Mouse (Mus musculus): ENCODE data around the gene Rapgef3. TPM values are rescaled to one million over a fixed set of nuclear protein-coding genes. Genes with fewer than 3 reads are reported as not detected.

Gene Rapgef3
- polyA plus RNA-seq, 1 experiment: 3.7 TPM

GRCm38 (mm10) chr15:97809942-97810341, 42.2 kb upstream of the Rapgef3 start:
- H3K27ac ChIP-seq (ENCODE audit: insufficient read depth, low read depth, low read length): no peak overlapping the region
- no peak overlapping the region for H3K4me3 ChIP-seq (ENCODE audit: insufficient read depth, low read length)
- TF ChIP-seq CTCF (IDR thresholded peaks at IDR 0.05; ENCODE audit: low read depth, low read length): no peak
- TF ChIP-seq POLR2A (IDR thresholded peaks at IDR 0.05; ENCODE audit: borderline replicate concordance, low read depth, low read length): no peak
- H3K4me1 ChIP-seq (ENCODE audit: control insufficient read depth, insufficient read depth, low read length): no peaks in the 10 kb centered on the region

- no peak for TF ChIP-seq POLR2A (IDR thresholded peaks at IDR 0.05; ENCODE audit: borderline replicate concordance, low read depth, low read length)
- no peak for TF ChIP-seq CTCF (IDR thresholded peaks at IDR 0.05; ENCODE audit: low read depth, low read length)
- H3K4me3 ChIP-seq (ENCODE audit: insufficient read depth, low read length): no peak overlapping the region
- no peaks in the 10 kb centered on the region for H3K4me1 ChIP-seq (ENCODE audit: control insufficient read depth, insufficient read depth, low read length)
- no peak overlapping the region for H3K27ac ChIP-seq (ENCODE audit: insufficient read depth, low read depth, low read length)
These were observed 41.4 kb upstream of the Rapgef3 start for GRCm38 (mm10) chr15:97809206-97809605.

GRCm38 (mm10) chr15:97808532-97808931, 40.8 kb upstream of the Rapgef3 start:
- no peak overlapping the region for H3K4me3 ChIP-seq (ENCODE audit: insufficient read depth, low read length)
- H3K27ac ChIP-seq (ENCODE audit: insufficient read depth, low read depth, low read length): no peak overlapping the region
- no peaks in the 10 kb centered on the region for H3K4me1 ChIP-seq (ENCODE audit: control insufficient read depth, insufficient read depth, low read length)
- no peak for TF ChIP-seq CTCF (IDR thresholded peaks at IDR 0.05; ENCODE audit: low read depth, low read length)
- no peak for TF ChIP-seq POLR2A (IDR thresholded peaks at IDR 0.05; ENCODE audit: borderline replicate concordance, low read depth, low read length)

GRCm38 (mm10) chr15:97807867-97808266, 40.1 kb upstream of the Rapgef3 start:
- no peak for TF ChIP-seq POLR2A (IDR thresholded peaks at IDR 0.05; ENCODE audit: borderline replicate concordance, low read depth, low read length)
- TF ChIP-seq CTCF (IDR thresholded peaks at IDR 0.05; ENCODE audit: low read depth, low read length): no peak
- H3K27ac ChIP-seq (ENCODE audit: insufficient read depth, low read depth, low read length): no peak overlapping the region
- no peaks in the 10 kb centered on the region for H3K4me1 ChIP-seq (ENCODE audit: control insufficient read depth, insufficient read depth, low read length)
- no peak overlapping the region for H3K4me3 ChIP-seq (ENCODE audit: insufficient read depth, low read length)

- H3K27ac ChIP-seq (ENCODE audit: insufficient read depth, low read depth, low read length): no peak overlapping the region
- H3K4me3 ChIP-seq (ENCODE audit: insufficient read depth, low read length): no peak overlapping the region
- no peaks in the 10 kb centered on the region for H3K4me1 ChIP-seq (ENCODE audit: control insufficient read depth, insufficient read depth, low read length)
- TF ChIP-seq CTCF (IDR thresholded peaks at IDR 0.05; ENCODE audit: low read depth, low read length) (no peak), POLR2A (IDR thresholded peaks at IDR 0.05; ENCODE audit: borderline replicate concordance, low read depth, low read length) (no peak)
These were observed 34.8 kb upstream of the Rapgef3 start for GRCm38 (mm10) chr15:97802575-97802974.

- Histone ChIP-seq H3K4me3 (ENCODE audit: insufficient read depth, low read length) (no peak overlapping the region), H3K4me1 (ENCODE audit: control insufficient read depth, insufficient read depth, low read length) (no peaks in the 10 kb centered on the region), H3K27ac (ENCODE audit: insufficient read depth, low read depth, low read length) (no peak overlapping the region)
- TF ChIP-seq CTCF (IDR thresholded peaks at IDR 0.05; ENCODE audit: low read depth, low read length) (no peak), POLR2A (IDR thresholded peaks at IDR 0.05; ENCODE audit: borderline replicate concordance, low read depth, low read length) (no peak)
These were observed 34.0 kb upstream of the Rapgef3 start for GRCm38 (mm10) chr15:97801811-97802210.

- no peak for TF ChIP-seq CTCF (IDR thresholded peaks at IDR 0.05; ENCODE audit: low read depth, low read length)
- no peak for TF ChIP-seq POLR2A (IDR thresholded peaks at IDR 0.05; ENCODE audit: borderline replicate concordance, low read depth, low read length)
- H3K4me1 ChIP-seq (ENCODE audit: control insufficient read depth, insufficient read depth, low read length): no peaks in the 10 kb centered on the region
- H3K27ac ChIP-seq (ENCODE audit: insufficient read depth, low read depth, low read length): no peak overlapping the region
These were observed 33.1 kb upstream of the Rapgef3 start for GRCm38 (mm10) chr15:97800853-97801252.

GRCm38 (mm10) chr15:97799446-97799845, 31.7 kb upstream of the Rapgef3 start:
- H3K27ac ChIP-seq (ENCODE audit: insufficient read depth, low read depth, low read length): no peak overlapping the region
- TF ChIP-seq POLR2A (IDR thresholded peaks at IDR 0.05; ENCODE audit: borderline replicate concordance, low read depth, low read length): no peak
- TF ChIP-seq CTCF (IDR thresholded peaks at IDR 0.05; ENCODE audit: low read depth, low read length): no peak
- no peaks in the 10 kb centered on the region for H3K4me1 ChIP-seq (ENCODE audit: control insufficient read depth, insufficient read depth, low read length)
- H3K4me3 ChIP-seq (ENCODE audit: insufficient read depth, low read length): no peak overlapping the region

More at GRCm38 (mm10) chr15:97800853-97801252, 33.1 kb upstream of the Rapgef3 start:
- H3K4me3 ChIP-seq (ENCODE audit: insufficient read depth, low read length): no peak overlapping the region

- TF ChIP-seq POLR2A (IDR thresholded peaks at IDR 0.05; ENCODE audit: borderline replicate concordance, low read depth, low read length) (no peak), CTCF (IDR thresholded peaks at IDR 0.05; ENCODE audit: low read depth, low read length) (no peak)
- H3K4me3 ChIP-seq (ENCODE audit: insufficient read depth, low read length): no peak overlapping the region
- H3K4me1 ChIP-seq (ENCODE audit: control insufficient read depth, insufficient read depth, low read length): no peaks in the 10 kb centered on the region
- H3K27ac ChIP-seq (ENCODE audit: insufficient read depth, low read depth, low read length): no peak overlapping the region
These were observed 30.4 kb upstream of the Rapgef3 start for GRCm38 (mm10) chr15:97798134-97798533.

GRCm38 (mm10) chr15:97796674-97797310, 29.0 kb upstream of the Rapgef3 start:
- H3K4me1 ChIP-seq (ENCODE audit: control insufficient read depth, insufficient read depth, low read length): no peaks in the 10 kb centered on the region
- no peak overlapping the region for H3K4me3 ChIP-seq (ENCODE audit: insufficient read depth, low read length)
- no peak overlapping the region for H3K27ac ChIP-seq (ENCODE audit: insufficient read depth, low read depth, low read length)
- no peak for TF ChIP-seq POLR2A (IDR thresholded peaks at IDR 0.05; ENCODE audit: borderline replicate concordance, low read depth, low read length)
- TF ChIP-seq CTCF (IDR thresholded peaks at IDR 0.05; ENCODE audit: low read depth, low read length): no peak

Data from bone marrow macrophage, adult 2 months (primary cell).